Mouse (Mus musculus) mesoderm, embryonic 11.5 days (tissue): Measurements from ENCODE around the gene 2610318N02Rik.
A peak's percentile ranks its signal among the peaks of the same experiment; 100 is the strongest.
"Not testable (repeated sequence)": the region's sequence is repeated elsewhere in the genome, so short reads cannot be mapped to it uniquely, and the experiment has no call there.

ENCODE experiments used
- DNase-seq: peaks from one replicate; pipeline ENCODE4 v3.0.0-alpha.2; 2012; ENCODE audit warnings: low read depth, low spot score

2610318N02Rik gene

DNA sequence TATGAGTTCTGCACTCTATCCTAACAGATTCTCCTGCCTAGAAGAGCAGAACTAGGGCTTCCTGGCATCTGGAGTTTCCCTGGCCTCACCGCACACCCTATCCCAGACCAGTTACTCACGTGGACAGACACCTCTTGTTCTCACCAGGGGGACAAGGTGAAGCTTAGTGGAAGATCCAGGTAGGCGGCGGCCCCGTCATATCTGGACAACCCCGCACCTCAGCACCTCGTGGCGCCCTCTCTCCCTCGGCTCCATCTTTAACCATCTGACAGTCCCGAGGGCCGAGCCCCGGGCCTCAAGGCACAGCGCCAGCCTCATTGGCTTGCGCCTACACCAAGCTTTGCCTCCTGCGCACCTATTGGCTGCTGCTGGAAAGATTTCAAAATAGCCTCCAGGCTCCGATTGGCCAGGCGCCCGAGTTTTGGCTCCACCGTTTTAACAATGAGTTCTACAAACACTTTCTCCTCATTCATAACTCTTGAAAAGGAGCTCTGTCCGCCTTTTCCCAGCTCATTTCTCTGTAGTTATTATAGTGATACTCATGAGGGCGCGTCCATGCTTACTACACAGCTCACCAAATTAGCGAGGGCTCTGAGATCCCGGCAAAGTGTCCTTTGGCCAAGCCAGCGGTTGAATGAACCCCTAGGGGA, at the start of gene 2610318N02Rik:
Gene 2610318N02Rik (minus strand): TSS at position 297 of the 650 bp plus-strand sequence.
- DNase-seq, result peak; percentile 92

- DNase-seq, result no peak
These were observed 43.1 kb upstream of the 2610318N02Rik start for GRCm38 (mm10) chr16:17168049-17168448.

DNA sequence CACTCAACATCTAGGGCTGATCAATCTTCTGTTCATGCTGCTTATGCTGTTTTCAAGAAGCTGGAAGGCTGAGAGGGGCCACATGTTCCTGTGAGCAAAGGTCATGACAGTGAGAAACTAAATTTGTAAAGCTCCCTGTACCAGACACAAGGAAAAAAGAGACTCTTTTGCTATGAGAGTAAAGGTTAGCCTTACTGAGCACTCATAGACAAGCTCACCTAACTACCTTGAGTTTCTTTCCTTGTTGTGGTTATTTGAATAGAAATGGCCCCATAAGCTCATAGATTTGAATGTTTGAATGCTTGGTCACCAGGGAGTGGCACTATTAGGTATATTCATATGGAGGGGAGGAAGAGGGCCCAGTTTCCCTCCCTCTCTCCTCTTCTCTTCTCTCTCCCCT, 42.2 kb upstream of the 2610318N02Rik start:
- DNase-seq, result no peak

- DNase-seq, result not testable (repeated sequence)
These were observed 40.5 kb upstream of the 2610318N02Rik start for GRCm38 (mm10) chr16:17165478-17165877.

GRCm38 (mm10) chr16:17154346-17154745, 29.4 kb upstream of the 2610318N02Rik start:
- no peak for DNase-seq

GRCm38 (mm10) chr16:17151874-17152273, 26.9 kb upstream of the 2610318N02Rik start:
- DNase-seq, result no peak

GRCm38 (mm10) chr16:17150520-17151258, 25.7 kb upstream of the 2610318N02Rik start:
- no peak for DNase-seq

DNA sequence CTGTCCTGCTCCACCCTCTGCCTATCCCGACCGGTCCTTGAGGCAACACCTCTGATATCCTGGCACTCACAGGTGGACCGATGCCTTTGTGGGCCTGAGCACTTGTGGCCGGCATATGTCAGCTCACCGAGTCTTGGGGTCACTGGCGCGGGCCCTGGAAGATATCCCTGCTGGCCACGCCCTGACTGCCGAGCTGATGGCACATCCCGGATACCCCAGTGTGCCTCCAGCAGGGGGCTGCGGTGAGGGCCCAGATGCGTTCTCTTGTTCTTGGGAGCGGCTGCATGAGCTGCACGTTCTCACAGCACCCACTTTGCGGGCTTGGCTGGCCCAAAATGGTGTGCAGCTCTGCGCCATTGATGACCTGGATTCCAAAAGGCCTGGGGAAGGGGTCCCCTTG, 23.1 kb upstream of the 2610318N02Rik start:
- peak; percentile 67 for DNase-seq

DNA sequence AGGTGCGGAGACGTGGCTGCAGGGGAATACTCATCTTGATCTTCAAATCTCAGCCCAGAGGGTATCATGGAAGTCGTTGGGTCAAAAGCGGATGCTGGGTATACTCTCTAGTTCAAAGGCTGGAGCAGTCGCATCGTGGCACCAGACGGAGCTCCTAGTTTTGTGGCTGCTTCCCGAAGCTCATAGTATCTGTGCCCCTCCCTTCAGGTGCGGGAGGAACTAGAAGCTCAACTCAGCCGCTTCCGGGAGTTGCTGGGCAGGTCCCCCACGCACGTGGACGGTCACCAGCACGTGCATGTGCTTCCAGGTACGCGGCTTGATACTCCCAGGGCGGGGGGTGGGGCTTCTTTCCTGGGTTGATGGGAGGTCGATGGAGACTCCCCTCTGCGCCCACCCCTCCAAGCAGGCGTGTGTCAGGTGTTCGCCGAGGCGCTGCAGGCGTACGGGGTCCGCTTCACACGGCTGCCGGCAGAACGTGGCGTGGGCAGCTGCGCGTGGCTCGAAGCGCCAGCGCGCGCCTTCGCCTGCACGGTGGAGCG, 22.5 kb upstream of the 2610318N02Rik start:
- peak; percentile 26 for DNase-seq

- DNase-seq, result peak; percentile 91
These were observed 21.8 kb upstream of the 2610318N02Rik start, which contains the start of gene Ccdc116 for GRCm38 (mm10) chr16:17146772-17147235. Ccdc116 (minus strand) TSS chr16:17147229.

GRCm38 (mm10) chr16:17144339-17144738, 19.4 kb upstream of the 2610318N02Rik start, which contains the start of gene Ydjc:
Ydjc (plus strand) TSS chr16:17144621.
- peak; percentile 50 for DNase-seq

- DNase-seq, result no peak
These were observed 12.4 kb upstream of the 2610318N02Rik start for GRCm38 (mm10) chr16:17137355-17137754.

DNA sequence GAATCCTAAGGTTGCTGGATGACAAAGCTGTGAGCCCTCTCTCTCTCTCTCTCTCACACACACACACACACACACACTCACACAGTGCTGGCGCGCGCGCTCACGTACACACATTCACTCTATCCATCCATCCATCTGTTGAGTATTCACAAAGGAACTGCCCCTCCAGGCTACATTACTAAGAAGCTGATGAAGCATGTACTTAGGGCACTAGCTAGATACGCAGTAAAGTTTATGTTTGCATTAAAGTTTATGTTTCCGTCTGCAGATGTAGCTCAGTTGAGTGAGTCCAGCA, 7.9 kb upstream of the 2610318N02Rik start:
- DNase-seq, result peak; percentile 9

DNA sequence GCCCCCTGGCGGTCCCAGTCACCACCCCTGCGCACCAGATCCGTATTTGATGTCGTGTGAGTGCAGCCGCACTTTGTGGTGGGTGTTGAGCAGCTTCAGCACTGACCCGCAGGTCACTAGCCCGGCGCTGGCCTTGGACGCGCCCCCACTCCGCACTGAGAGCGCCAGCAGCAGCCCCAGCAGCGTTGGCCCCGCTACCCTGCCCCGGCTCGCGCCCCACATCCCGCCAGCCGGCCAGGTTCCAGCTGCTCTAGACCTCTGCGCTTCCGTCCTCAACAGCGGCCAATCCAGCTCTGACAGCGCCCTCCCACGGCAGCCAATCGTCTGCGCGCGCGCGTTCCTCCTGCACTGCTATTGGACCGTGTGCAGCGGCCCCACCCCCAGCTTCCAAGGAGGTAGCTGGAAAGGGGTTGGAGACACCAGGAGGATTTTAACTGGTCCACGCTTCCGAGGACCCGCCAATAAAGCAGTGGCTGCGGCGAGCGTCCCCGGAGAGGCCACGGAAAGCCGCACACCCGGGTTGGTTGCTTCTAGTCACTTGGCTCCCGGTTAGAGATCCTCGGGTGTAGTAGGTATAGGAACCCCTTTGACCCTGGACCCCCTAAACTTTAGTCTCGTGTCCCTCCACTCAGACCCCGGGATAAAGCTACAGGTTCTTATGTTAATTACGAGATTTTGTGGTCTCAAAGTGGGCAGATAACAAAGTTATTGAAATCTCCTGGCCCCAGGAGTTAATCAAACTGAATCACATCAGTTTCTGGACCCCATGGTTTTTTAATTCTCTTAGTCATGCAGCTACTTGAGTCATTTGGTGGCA, 7.3 kb upstream of the 2610318N02Rik start, which contains the start of gene Sdf2l1:
Gene Sdf2l1 (minus strand): TSS at position 295 of the 817 bp plus-strand sequence.
- peak; percentile 98 for DNase-seq

GRCm38 (mm10) chr16:17131191-17132088, 6.5 kb upstream of the 2610318N02Rik start:
- DNase-seq, result peak; percentile 25

GRCm38 (mm10) chr16:17127292-17127691, 2.3 kb upstream of the 2610318N02Rik start:
- peak; percentile 35 for DNase-seq

- DNase-seq, result peak; percentile 85
These were observed 672 bp downstream of the 2610318N02Rik start for GRCm38 (mm10) chr16:17124119-17124870.

DNA sequence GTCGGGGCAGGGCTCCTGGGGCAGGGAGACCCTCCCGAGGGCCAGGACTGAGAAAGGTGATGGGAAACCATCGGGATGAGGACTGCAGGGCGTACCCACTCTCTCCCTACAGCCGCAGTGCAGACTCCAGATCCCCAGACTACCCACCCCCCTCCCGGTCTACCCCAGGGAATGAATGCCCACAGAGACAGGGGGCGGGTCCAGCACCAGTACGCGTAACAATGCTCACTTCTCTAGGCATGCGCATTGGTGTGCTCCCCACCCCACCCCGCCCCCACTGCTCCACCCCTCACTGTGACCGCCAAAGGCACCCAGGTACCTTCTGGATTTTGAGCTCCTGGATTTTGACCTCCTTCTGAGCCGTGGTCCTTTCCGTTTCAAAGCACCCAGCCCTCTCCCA, 3.4 kb downstream of the 2610318N02Rik start:
- no peak for DNase-seq

- no peak for DNase-seq
These were observed 7.6 kb downstream of the 2610318N02Rik start for GRCm38 (mm10) chr16:17117309-17117799.
